Comparison of ENCODE assay signal across 13 mouse cellular contexts in the genomic region with DNA sequence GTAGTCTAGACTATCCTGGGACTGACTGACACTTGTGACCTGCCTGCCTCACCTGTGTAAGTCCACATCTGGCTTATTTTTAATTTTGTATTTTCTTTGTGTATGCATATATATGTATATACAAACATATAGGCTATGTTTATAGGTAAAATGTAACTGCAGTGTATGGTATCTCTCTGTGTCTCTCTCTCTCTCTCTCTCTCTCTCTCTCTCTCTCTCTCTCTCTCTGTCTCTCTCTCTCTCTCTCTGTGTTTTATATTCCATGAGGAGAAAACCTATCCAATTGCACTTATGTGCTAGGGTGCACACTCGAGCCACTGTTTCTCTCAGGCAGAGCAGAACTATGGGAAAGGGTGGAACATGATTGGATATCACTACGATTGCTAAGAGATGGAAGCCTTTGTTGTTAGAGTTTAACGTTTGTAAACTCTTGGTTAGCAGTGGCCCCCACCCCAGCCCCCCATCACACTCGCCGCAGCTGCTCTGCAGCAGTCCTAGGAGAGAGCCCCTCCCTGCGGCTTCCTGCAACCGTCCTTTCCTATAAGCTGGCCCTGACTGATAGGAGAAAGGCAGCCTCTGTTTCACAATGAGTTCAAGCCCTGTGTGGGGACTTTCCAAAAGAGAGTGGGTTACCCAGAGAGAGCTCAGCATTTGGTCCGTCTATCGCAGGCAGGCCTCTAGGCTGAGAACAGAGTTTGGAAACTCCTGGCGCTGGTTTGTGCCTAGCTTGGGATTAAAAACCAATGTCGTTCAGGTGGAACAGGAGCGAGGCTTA. TPM values are rescaled to one million over a fixed set of nuclear protein-coding genes. Genes with fewer than 3 reads are reported as not detected.
DNase-seq lines count a peak whose midpoint lies in the region; ATAC-seq and TF ChIP-seq lines count a peak whose summit lies in the region.
"Had no signal": no experiment of that assay in that cellular context is flagged by ENCODE, and none has a peak within 500 bp of the region (broad histone marks: within the 10 kb centered on the region; RNA-seq: fewer than 3 reads in every experiment).

No protein-coding gene starts in this region.

- WGBS in midbrain, embryonic 13.5 days: 66% methylated on average over 12 of the region's 12 CpGs
- 59% methylated on average over 12 of the region's 12 CpGs for WGBS in midbrain, postnatal 0 days
- WGBS in liver, embryonic 15.5 days (ENCODE audit: insufficient replicate concordance): 17% methylated on average over 12 of the region's 12 CpGs
- 65% methylated on average over 12 of the region's 12 CpGs for WGBS in intestine, embryonic 16.5 days

- peaks cover 40% of the 10 kb centered on the region for H3K4me1 ChIP-seq in midbrain, embryonic 13.5 days (replicated peaks)
- H3K4me1 ChIP-seq in midbrain, postnatal 0 days (ENCODE audit: insufficient read depth, low read length): no peaks in the 10 kb centered on the region
- H3K4me1 ChIP-seq in liver, embryonic 15.5 days (replicated peaks): peaks cover 32% of the 10 kb centered on the region
- peaks cover 13% of the 10 kb centered on the region for H3K4me1 ChIP-seq in intestine, embryonic 16.5 days (ENCODE audit: control insufficient read depth, insufficient read depth, low read length)

- H3K4me3 ChIP-seq in midbrain, embryonic 13.5 days (replicated peaks): no peak overlapping the region
- H3K4me3 ChIP-seq in midbrain, postnatal 0 days (ENCODE audit: low read depth, low read length): no peak overlapping the region
- H3K4me3 ChIP-seq in liver, embryonic 15.5 days (replicated peaks): no peak overlapping the region
- no peak overlapping the region for H3K4me3 ChIP-seq in intestine, embryonic 16.5 days (ENCODE audit: low read length)

- ATAC-seq in midbrain, embryonic 13.5 days: 0 out of 2 replicates have a peak, but pooled peaks have one; percentile 27
- ATAC-seq in midbrain, postnatal 0 days (ENCODE audit: low FRiP score): no peak
- ATAC-seq in liver, embryonic 15.5 days (ENCODE audit: insufficient read depth): peak; percentile 75
- no peak for ATAC-seq in intestine, embryonic 16.5 days

- peaks cover 12% of the 10 kb centered on the region; the same call in 1 of the 2 replicates for H3K36me3 ChIP-seq in midbrain, embryonic 13.5 days
- peaks cover 2% of the 10 kb centered on the region; the same call in 1 of the 2 replicates for H3K36me3 ChIP-seq in midbrain, postnatal 0 days (ENCODE audit: insufficient read depth, low read length)
- 0 out of 2 replicates have a peak, but pooled peaks cover 2% of the 10 kb centered on the region for H3K36me3 ChIP-seq in liver, embryonic 15.5 days (replicated peaks)
- no peaks in the 10 kb centered on the region for H3K36me3 ChIP-seq in intestine, embryonic 16.5 days (ENCODE audit: control insufficient read depth, insufficient read depth, low read length)

- no peak overlapping the region for H3K4me2 ChIP-seq in midbrain, embryonic 13.5 days (replicated peaks)
- no peak overlapping the region for H3K4me2 ChIP-seq in midbrain, postnatal 0 days (ENCODE audit: low read depth, low read length, poor library complexity, severe bottlenecking)
- peak overlapping the region; percentile 3; the same call in 1 of the 2 replicates for H3K4me2 ChIP-seq in liver, embryonic 15.5 days
- H3K4me2 ChIP-seq in intestine, embryonic 16.5 days (ENCODE audit: low read depth, low read length): no peak overlapping the region

- no peaks in the 10 kb centered on the region for H3K9me3 ChIP-seq in midbrain, embryonic 13.5 days
- no peaks in the 10 kb centered on the region for H3K9me3 ChIP-seq in midbrain, postnatal 0 days (ENCODE audit: low read length)
- no peaks in the 10 kb centered on the region for H3K9me3 ChIP-seq in liver, embryonic 15.5 days (replicated peaks)
- no peaks in the 10 kb centered on the region; the same call in 1 of the 2 replicates for H3K9me3 ChIP-seq in intestine, embryonic 16.5 days (ENCODE audit: control insufficient read depth, low read length)

- TF ChIP-seq CTCF in midbrain, postnatal 0 days (IDR thresholded peaks at IDR 0.05): no peak

- no peak overlapping the region for H3K9ac ChIP-seq in midbrain, embryonic 13.5 days (replicated peaks)
- no peak overlapping the region for H3K9ac ChIP-seq in midbrain, postnatal 0 days (replicated peaks; ENCODE audit: low read length, poor library complexity, severe bottlenecking)
- no peak overlapping the region for H3K9ac ChIP-seq in liver, embryonic 15.5 days
- no peak overlapping the region for H3K9ac ChIP-seq in intestine, embryonic 16.5 days (ENCODE audit: low read depth, low read length)

- no peaks in the 10 kb centered on the region for H3K27me3 ChIP-seq in midbrain, embryonic 13.5 days
- H3K27me3 ChIP-seq in midbrain, postnatal 0 days (ENCODE audit: insufficient read depth, low read length): no peaks in the 10 kb centered on the region
- no peaks in the 10 kb centered on the region for H3K27me3 ChIP-seq in liver, embryonic 15.5 days
- H3K27me3 ChIP-seq in intestine, embryonic 16.5 days (replicated peaks; ENCODE audit: control insufficient read depth, insufficient read depth, low read length): no peaks in the 10 kb centered on the region

- no peak overlapping the region for H3K27ac ChIP-seq in midbrain, embryonic 13.5 days
- no peak overlapping the region for H3K27ac ChIP-seq in midbrain, postnatal 0 days (ENCODE audit: low read depth, low read length)
- peak overlapping the region; percentile 33; the same call in 1 of the 2 replicates for H3K27ac ChIP-seq in liver, embryonic 15.5 days (replicated peaks)
- no peak overlapping the region for H3K27ac ChIP-seq in intestine, embryonic 16.5 days (ENCODE audit: low read length)

- DNase-seq in midbrain, postnatal 0 days (ENCODE audit: low spot score): no peak
- DNase-seq in c-Kit-positive CD71-positive TER-119-positive erythroid progenitor cells, embryonic 14.5 days (ENCODE audit: low spot score): peak; percentile 44
- peak; percentile 72 for DNase-seq in thymus, postnatal 25 days
- DNase-seq in frontal cortex, postnatal 14 days (ENCODE audit: low spot score in 2 of 2): no peak
- DNase-seq in adrenal gland, postnatal 10 days: no peak
- DNase-seq: cerebellum, adult 9-11 months; kidney, postnatal 10 days; left cerebral cortex, postnatal 4 days; lung, postnatal 14 days; right cerebral cortex, postnatal 14 days had no signal

RNA-seq across cellular contexts. Expression of a gene that starts 41.6 kb away (rescaled TPM):
- polyA plus RNA-seq in midbrain, embryonic 13.5 days (2015; fragmentation: Nextera tagmentation; extraction: Ambion mirVana): 18.7 and 20.5 TPM in 2 replicates
- 37.2 and 38.0 TPM in 2 replicates for total RNA-seq in midbrain, postnatal 0 days (2014; rRNA removed)
- 13.8 and 19.5 TPM in 2 replicates for polyA plus RNA-seq in midbrain, postnatal 0 days (2015; fragmentation: Nextera tagmentation; extraction: Ambion mirVana)
- 2.0 and 2.8 TPM in 2 replicates for polyA plus RNA-seq in liver, embryonic 15.5 days (2015; fragmentation: Nextera tagmentation; extraction: Ambion mirVana)
- polyA plus RNA-seq in intestine, embryonic 16.5 days (2015; fragmentation: Nextera tagmentation; extraction: Ambion mirVana): 5.6 and 5.9 TPM in 2 replicates
- total RNA-seq in adrenal gland, postnatal 10 days (2021): 10 to 100 TPM; 21.0 to 24.3 TPM

Comparison
In these comparisons a context has a peak if more than half of its experiments do, and no peak if none do; other contexts are left out.
1. ATAC-seq: peak in midbrain, embryonic 13.5 days (single experiment) and liver, embryonic 15.5 days (single experiment); none in midbrain, postnatal 0 days (single experiment) and intestine, embryonic 16.5 days (single experiment).
2. DNase-seq: peak in c-Kit-positive CD71-positive TER-119-positive erythroid progenitor cells, embryonic 14.5 days (single experiment) and thymus, postnatal 25 days (single experiment); none in midbrain, postnatal 0 days (single experiment), frontal cortex, postnatal 14 days (0 of 2) and adrenal gland, postnatal 10 days (single experiment).